Mouse (Mus musculus) kidney, adult 2 months (tissue): ENCODE data around the gene Primpol. TPM values are rescaled to one million over a fixed set of nuclear protein-coding genes. Genes with fewer than 3 reads are reported as not detected.

Source experiments
- DNase-seq: peaks from one replicate; pipeline ENCODE4 v3.0.0; 2021
- H3K27ac ChIP-seq: fragments of 200-500 bp; 2 replicates; pipeline ENCODE4 v1.5.1; 2012; ENCODE audit warnings: low read depth, low read length, control low read depth, inconsistent platforms; ENCODE audit not compliant: insufficient read depth
- H3K27me3 ChIP-seq: fragments of 200-500 bp; replicated peaks from 2 replicates; pipeline ENCODE4 v1.6.1; 2012; ENCODE audit warnings: mild to moderate bottlenecking, moderate library complexity, low read length, inconsistent platforms; ENCODE audit not compliant: control insufficient read depth, insufficient read depth
- H3K36me3 ChIP-seq: fragments of 200-500 bp; 2 replicates; pipeline ENCODE4 v1.6.1; 2012; ENCODE audit warnings: mild to moderate bottlenecking, moderate library complexity, low read length, inconsistent platforms; ENCODE audit not compliant: control insufficient read depth, insufficient read depth
- H3K4me1 ChIP-seq: fragments of 200-500 bp; 2 replicates; pipeline ENCODE4 v1.6.1; 2011; ENCODE audit warnings: low read length; ENCODE audit not compliant: control insufficient read depth, insufficient read depth
- H3K4me3 ChIP-seq: fragments of 200-500 bp; 2 replicates; pipeline ENCODE4 v1.5.1; 2011; ENCODE audit warnings: mild to moderate bottlenecking, low read depth, low read length, control low read depth; ENCODE audit not compliant: insufficient read depth
- CTCF ChIP-seq: fragments of 200-500 bp; conservative IDR thresholded peaks from 2 replicates; pipeline ENCODE4 v1.5.1; 2011; ENCODE audit warnings: low read depth, mild to moderate bottlenecking, control low read depth, low read length, moderate library complexity, mixed read lengths; ENCODE audit not compliant: insufficient read depth, insufficient read length
- POLR2A ChIP-seq: fragments of 200-500 bp; IDR thresholded peaks from one replicate; pipeline ENCODE4 v1.6.1; 2011; ENCODE audit warnings: low read depth, low read length, control low read depth
- WGBS: fragments of 180-500 bp; shearing (Covaris S2); methylation state at CpG from one replicate; pipeline ENCODE4 v1.1.7; 2018; 5-methylcytosine and 5-hydroxymethylcytosine counted together
- polyA plus RNA-seq: library from polyadenylated mRNA; depleted of rRNA; stranded (reverse); fragments of >200 nt; gene quantifications from 2 replicates; pipeline ENCODE4 v1.2.3, GENCODE M21; 2012

The Primpol gene
- polyA plus RNA-seq, 1 experiment: 1.4 TPM

DNA sequence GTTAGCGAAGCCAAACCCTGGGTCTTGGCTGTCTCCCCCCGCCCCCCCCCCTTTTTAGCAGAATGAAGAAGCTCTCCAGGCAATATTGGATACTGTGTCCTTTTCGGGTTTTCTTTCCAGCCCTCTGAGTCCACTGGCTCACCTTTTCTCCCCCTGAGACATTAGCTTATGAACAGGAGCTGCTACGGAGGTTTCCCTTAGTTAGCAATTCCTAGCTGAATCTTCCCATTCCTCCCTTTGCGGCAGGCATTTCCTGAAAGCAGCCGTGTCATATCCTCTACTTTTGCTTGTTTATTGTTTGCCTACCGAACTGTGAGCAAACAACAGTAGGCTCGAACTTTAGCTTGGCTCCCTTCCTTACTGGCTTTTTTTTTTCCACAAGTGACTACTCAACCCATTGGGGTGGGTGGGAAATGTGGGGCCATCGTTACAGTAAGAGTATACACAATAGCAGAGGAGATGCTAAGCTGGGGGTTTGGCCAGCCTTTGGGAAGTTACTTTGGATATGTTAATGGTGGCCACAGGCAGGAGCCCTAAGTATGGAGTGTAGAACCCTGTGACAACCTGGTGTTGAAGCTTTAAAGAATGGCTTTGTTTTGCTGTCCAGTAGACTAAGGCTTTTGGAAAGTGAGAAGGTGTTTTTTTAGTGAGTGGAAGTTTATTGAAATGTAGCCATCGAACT is 1.8 kb upstream of the Primpol start:
- Histone ChIP-seq H3K27me3 (no peaks in the 10 kb centered on the region), H3K27ac (no peak overlapping the region), H3K36me3 (no peaks in the 10 kb centered on the region), H3K4me1 (peaks cover 14% of the 10 kb centered on the region), H3K4me3 (peak overlapping the region; percentile 68)
- TF ChIP-seq CTCF: no peak
- no peak for TF ChIP-seq POLR2A
- 10% methylated on average over 10 of the region's 10 CpGs for WGBS
- DNase-seq: peak; percentile 33

DNA sequence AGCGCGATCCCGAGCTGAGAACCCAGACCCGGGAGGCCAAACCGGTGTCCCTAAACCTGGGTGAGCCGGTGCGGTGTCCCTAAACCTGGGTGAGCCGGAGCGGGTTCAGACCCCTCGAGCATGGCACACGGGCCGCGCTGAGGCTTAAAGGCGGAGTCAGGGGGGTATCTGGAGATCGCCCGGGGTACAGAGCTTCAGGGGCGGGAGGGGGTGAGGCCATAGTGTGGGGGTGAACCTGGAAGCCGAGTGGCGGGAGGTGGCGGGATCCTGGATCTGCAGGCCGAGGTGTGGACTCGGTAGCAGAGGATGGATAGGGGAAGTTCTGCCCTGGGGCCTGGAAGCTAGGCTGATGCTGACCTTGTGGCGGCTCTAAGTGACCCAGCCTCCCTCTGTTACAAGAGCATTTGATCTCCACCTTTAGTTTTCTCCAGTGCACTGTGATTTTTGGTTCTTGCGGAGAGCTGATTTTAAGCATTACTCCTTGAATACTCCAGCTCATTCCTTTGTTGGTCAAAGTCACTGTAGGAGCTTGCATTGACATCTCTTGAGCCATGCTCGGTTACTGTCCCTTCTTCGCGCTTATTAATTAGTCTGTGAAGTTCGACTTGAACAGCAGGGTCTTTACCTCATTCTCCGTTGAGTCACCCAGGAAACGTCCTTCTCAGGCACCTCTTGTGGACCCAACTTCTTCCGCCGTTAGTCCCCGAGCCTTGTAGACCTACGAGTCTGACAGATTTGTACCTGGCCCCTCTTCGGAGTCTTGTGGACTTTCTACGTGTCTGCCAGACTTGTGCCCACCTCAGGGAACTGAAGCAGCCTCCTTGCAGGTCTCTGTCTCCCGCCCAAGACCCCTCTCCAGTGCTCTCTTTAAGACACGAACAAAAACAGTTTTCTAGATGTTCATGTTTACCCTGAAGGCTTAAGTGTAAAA is 943 bp upstream of the Primpol start:
- peak overlapping the region; percentile 68 for H3K4me3 ChIP-seq
- no peaks in the 10 kb centered on the region for H3K27me3 ChIP-seq
- no peaks in the 10 kb centered on the region for H3K36me3 ChIP-seq
- peak overlapping the region; percentile 4; the same call in 1 of the 2 replicates for H3K27ac ChIP-seq
- WGBS: 1% methylated on average over 38 of the region's 38 CpGs
- peaks cover 20% of the 10 kb centered on the region for H3K4me1 ChIP-seq
- TF ChIP-seq CTCF (no peak), POLR2A (no peak)
- DNase-seq: no peak

DNA sequence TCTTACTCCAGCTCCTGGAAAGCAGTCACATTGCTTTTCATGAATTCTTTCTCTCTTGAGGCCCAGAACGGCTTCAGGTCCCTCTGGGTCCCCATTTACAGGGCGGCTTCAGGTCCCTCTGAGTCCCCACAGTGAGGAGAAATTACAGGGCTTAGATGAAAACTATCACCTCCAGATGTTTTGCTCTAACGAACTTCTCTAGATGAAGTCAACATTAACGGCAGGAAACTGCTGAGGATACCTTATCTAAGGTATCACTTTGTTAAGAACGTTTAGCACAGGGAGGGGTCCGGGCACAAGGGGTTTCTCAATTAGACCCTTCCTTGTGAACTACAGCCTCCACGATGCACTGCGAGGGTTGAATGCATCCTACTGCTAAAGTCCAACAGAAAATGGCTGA is 1.1 kb downstream of the Primpol start:
- Histone ChIP-seq H3K27ac (no peak overlapping the region), H3K36me3 (no peaks in the 10 kb centered on the region), H3K4me1 (peaks cover 22% of the 10 kb centered on the region), H3K27me3 (no peaks in the 10 kb centered on the region), H3K4me3 (no peak overlapping the region)
- DNase-seq: no peak
- 67% methylated on average over 8 of the region's 8 CpGs for WGBS
- TF ChIP-seq CTCF (no peak), POLR2A (no peak)

DNA sequence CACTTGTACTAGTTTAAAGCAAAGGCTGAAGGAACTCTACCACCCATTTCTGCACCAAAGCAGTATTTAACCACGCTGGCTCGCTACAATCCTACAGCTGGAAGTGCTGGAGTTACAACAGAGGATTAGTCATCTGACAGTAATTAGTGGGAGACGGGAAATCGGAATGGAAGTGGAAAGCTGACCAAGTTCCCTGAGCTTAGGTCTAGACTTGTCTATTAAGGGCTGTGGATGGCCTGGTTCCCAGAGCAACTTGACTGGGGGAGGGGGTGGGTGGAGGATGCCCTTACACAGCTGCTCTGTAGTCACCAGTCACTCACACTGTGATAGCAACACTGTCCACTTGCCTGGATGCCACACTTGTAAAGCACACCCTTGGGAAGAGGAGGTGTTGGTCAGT is 3.6 kb downstream of the Primpol start:
- TF ChIP-seq CTCF (no peak), POLR2A (no peak)
- peak; percentile 55 for DNase-seq
- H3K36me3 ChIP-seq: no peaks in the 10 kb centered on the region
- H3K27ac ChIP-seq: no peak overlapping the region
- 19% methylated on average over 4 of the region's 4 CpGs for WGBS
- H3K27me3 ChIP-seq: no peaks in the 10 kb centered on the region
- H3K4me3 ChIP-seq: no peak overlapping the region
- H3K4me1 ChIP-seq: peaks cover 17% of the 10 kb centered on the region

DNA sequence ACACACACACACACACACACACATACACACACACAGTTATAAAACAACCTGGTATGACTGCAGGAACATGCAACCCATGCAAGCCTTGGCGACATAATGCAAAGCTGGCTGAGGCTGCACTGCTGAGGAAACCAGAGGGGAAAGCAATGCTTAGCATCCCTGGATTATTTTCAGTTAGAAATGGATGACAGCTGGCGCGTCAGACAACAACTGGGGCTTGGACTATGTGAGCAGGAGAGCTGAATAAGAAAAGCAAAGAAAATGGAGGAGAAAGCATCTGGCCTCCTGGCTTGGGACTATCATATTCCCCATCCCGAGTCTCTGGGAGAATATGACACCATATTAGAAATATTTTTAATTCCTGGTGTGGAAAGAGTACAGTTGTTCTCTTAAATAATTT is 4.1 kb downstream of the Primpol start:
- no peak overlapping the region for H3K27ac ChIP-seq
- no peaks in the 10 kb centered on the region for H3K27me3 ChIP-seq
- TF ChIP-seq POLR2A (no peak), CTCF (no peak)
- 46% methylated on average over 4 of the region's 4 CpGs for WGBS
- peak; percentile 5 for DNase-seq
- peaks cover 17% of the 10 kb centered on the region for H3K4me1 ChIP-seq
- no peak overlapping the region for H3K4me3 ChIP-seq
- no peaks in the 10 kb centered on the region for H3K36me3 ChIP-seq

DNA sequence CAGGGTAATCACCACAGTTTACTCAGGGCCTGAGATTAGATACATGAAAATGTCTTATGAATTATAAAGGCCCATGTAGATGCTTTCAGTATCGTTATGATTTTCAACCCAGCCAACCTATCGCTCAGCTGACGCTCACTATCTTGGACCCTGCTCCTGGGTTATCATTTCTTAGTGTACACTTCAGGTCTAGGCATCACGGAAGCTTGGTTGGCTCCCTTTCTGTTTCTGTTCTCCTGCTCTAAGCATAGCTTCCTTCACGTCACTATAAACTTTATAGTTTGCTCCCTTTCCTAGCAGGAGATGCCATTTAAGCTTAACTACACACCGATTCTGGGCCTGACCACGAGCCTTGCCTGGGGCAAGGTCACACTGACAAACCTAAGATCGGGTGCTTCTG is 5.5 kb downstream of the Primpol start:
- peak; percentile 12 for DNase-seq
- TF ChIP-seq CTCF: no peak
- no peak for TF ChIP-seq POLR2A
- H3K27me3 ChIP-seq: no peaks in the 10 kb centered on the region
- peaks cover 15% of the 10 kb centered on the region for H3K4me1 ChIP-seq
- no peak overlapping the region for H3K4me3 ChIP-seq
- H3K36me3 ChIP-seq: no peaks in the 10 kb centered on the region
- WGBS: 77% methylated on average over 8 of the region's 8 CpGs
- H3K27ac ChIP-seq: no peak overlapping the region

DNA sequence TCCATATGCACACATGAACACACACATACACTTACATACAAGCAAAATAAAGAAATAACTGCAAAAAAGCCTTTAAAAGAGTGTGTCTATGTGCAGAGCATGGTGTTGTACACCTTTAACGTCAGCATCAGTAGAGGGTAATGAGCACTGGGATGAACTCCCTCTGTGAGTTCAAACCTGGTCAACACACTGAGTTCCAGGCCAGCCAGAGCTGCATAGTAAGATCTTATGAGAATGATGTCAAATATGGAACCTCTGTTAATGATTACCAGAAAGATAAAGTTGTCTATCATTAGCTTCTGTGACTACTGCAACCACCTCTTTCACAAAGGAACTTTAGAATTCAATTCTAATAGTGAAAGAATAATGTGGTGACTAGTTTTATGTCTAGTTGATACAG is 10.1 kb downstream of the Primpol start:
- TF ChIP-seq POLR2A: no peak
- no peak for TF ChIP-seq CTCF
- Histone ChIP-seq H3K4me3 (no peak overlapping the region), H3K36me3 (no peaks in the 10 kb centered on the region; the same call in 1 of the 2 replicates), H3K27ac (no peak overlapping the region), H3K27me3 (no peaks in the 10 kb centered on the region), H3K4me1 (no peaks in the 10 kb centered on the region; the same call in 1 of the 2 replicates)
- WGBS: 67% methylated on average over 1 of the region's 1 CpGs
- DNase-seq: no peak
